Mouse (Mus musculus) CH12.LX (cell line): ENCODE data around the gene Lcmt2. TPM values are rescaled to one million over a fixed set of nuclear protein-coding genes. Genes with fewer than 3 reads are reported as not detected.

Experiments used
- polyA plus RNA-seq: library from polyadenylated mRNA; unstranded; fragments of >175 nt; gene quantifications from 2 replicates; pipeline ENCODE4 v1.2.1, GENCODE M21; 2012; ENCODE audit warnings: low read depth; ENCODE audit not compliant: insufficient read length
- total RNA-seq, 2 experiments: library from RNA; depleted of rRNA; stranded (reverse); fragments of 300-350 nt in 1 of 2; fragments of >200 nt in 1 of 2; gene quantifications; 2 replicates each; pipeline ENCODE4 v1.2.3; 2012 to 2014

Lcmt2 gene
- total and polyA plus RNA-seq, 3 experiments, result 6.4 to 12.3 (median 9.3) TPM

Other genes with a start within 250 kb of the Lcmt2 start
- 15.4 and 16.0 TPM in 2 replicates for gene Ubr1, start 169.9 kb downstream of the Lcmt2 start, total RNA-seq (2012; rRNA removed)
- gene Ubr1, start 169.9 kb downstream of the Lcmt2 start, total RNA-seq (2014; rRNA removed), result 10.7 and 11.6 TPM in 2 replicates
- gene Ubr1, start 169.9 kb downstream of the Lcmt2 start, polyA plus RNA-seq, result 18.1 TPM in 2 replicates
- 4.4 and 5.2 TPM in 2 replicates for gene Tmem62, start 163.6 kb downstream of the Lcmt2 start, total RNA-seq (2012; rRNA removed)
- 4.4 and 4.9 TPM in 2 replicates for gene Tmem62, start 163.6 kb downstream of the Lcmt2 start, total RNA-seq (2014; rRNA removed)
- gene Tmem62, start 163.6 kb downstream of the Lcmt2 start, polyA plus RNA-seq, result 2.9 and 5.3 TPM in 2 replicates
- gene Ccndbp1, start 132.2 kb downstream of the Lcmt2 start, total RNA-seq (2012; rRNA removed), result 20.4 and 23.4 TPM in 2 replicates
- 33.4 and 33.6 TPM in 2 replicates for gene Ccndbp1, start 132.2 kb downstream of the Lcmt2 start, total RNA-seq (2014; rRNA removed)
- gene Ccndbp1, start 132.2 kb downstream of the Lcmt2 start, polyA plus RNA-seq, result 38.8 and 42.7 TPM in 2 replicates
- gene Epb42, start 103.6 kb downstream of the Lcmt2 start, total RNA-seq (2012; rRNA removed), result not detected in 2 replicates
- not detected in 2 replicates for gene Epb42, start 103.6 kb downstream of the Lcmt2 start, total RNA-seq (2014; rRNA removed)
- gene Epb42, start 103.6 kb downstream of the Lcmt2 start, polyA plus RNA-seq, result not detected in 2 replicates
- gene Tgm5, start 54.8 kb downstream of the Lcmt2 start, total RNA-seq (2012; rRNA removed), result not detected in 2 replicates
- gene Tgm5, start 54.8 kb downstream of the Lcmt2 start, total RNA-seq (2014; rRNA removed), result not detected in 2 replicates
- gene Tgm5, start 54.8 kb downstream of the Lcmt2 start, polyA plus RNA-seq, result not detected in 2 replicates
- gene Tgm7, start 30.9 kb downstream of the Lcmt2 start, total RNA-seq (2012; rRNA removed), result not detected in 2 replicates
- gene Tgm7, start 30.9 kb downstream of the Lcmt2 start, total RNA-seq (2014; rRNA removed), result not detected in 2 replicates
- gene Tgm7, start 30.9 kb downstream of the Lcmt2 start, polyA plus RNA-seq, result not detected in 2 replicates
- 7.3 and 8.1 TPM in 2 replicates for gene Adal, start 225 bp downstream of the Lcmt2 start, total RNA-seq (2012; rRNA removed)
- gene Adal, start 225 bp downstream of the Lcmt2 start, total RNA-seq (2014; rRNA removed), result 12.5 and 12.8 TPM in 2 replicates
- gene Adal, start 225 bp downstream of the Lcmt2 start, polyA plus RNA-seq, result 10.0 and 10.4 TPM in 2 replicates
- 27.8 and 29.1 TPM in 2 replicates for gene Tubgcp4, start 30.0 kb upstream of the Lcmt2 start, total RNA-seq (2012; rRNA removed)
- gene Tubgcp4, start 30.0 kb upstream of the Lcmt2 start, total RNA-seq (2014; rRNA removed), result 31.0 and 35.1 TPM in 2 replicates
- 32.5 and 34.1 TPM in 2 replicates for gene Tubgcp4, start 30.0 kb upstream of the Lcmt2 start, polyA plus RNA-seq
- 6.8 and 7.4 TPM in 2 replicates for gene Zscan29, start 30.5 kb upstream of the Lcmt2 start, total RNA-seq (2012; rRNA removed)
- 4.9 and 5.4 TPM in 2 replicates for gene Zscan29, start 30.5 kb upstream of the Lcmt2 start, total RNA-seq (2014; rRNA removed)
- gene Zscan29, start 30.5 kb upstream of the Lcmt2 start, polyA plus RNA-seq, result 7.0 and 7.3 TPM in 2 replicates
- 41.7 and 55.2 TPM in 2 replicates for gene Trp53bp1, start 130.8 kb upstream of the Lcmt2 start, total RNA-seq (2012; rRNA removed)
- 30.1 and 38.0 TPM in 2 replicates for gene Trp53bp1, start 130.8 kb upstream of the Lcmt2 start, total RNA-seq (2014; rRNA removed)
- gene Trp53bp1, start 130.8 kb upstream of the Lcmt2 start, polyA plus RNA-seq, result 68.7 and 77.6 TPM in 2 replicates
- gene Map1a, start 148.9 kb upstream of the Lcmt2 start, total RNA-seq (2012; rRNA removed), result 0.38 and 0.92 TPM in 2 replicates
- 0.11 and 0.16 TPM in 2 replicates for gene Map1a, start 148.9 kb upstream of the Lcmt2 start, total RNA-seq (2014; rRNA removed)
- 7.2 and 7.3 TPM in 2 replicates for gene Map1a, start 148.9 kb upstream of the Lcmt2 start, polyA plus RNA-seq
- 11.0 and 11.9 TPM in 2 replicates for gene Ppip5k1, start 214.7 kb upstream of the Lcmt2 start, total RNA-seq (2012; rRNA removed)
- 4.5 and 4.6 TPM in 2 replicates for gene Ppip5k1, start 214.7 kb upstream of the Lcmt2 start, total RNA-seq (2014; rRNA removed)
- 10.4 and 12.3 TPM in 2 replicates for gene Ppip5k1, start 214.7 kb upstream of the Lcmt2 start, polyA plus RNA-seq
- gene Ckmt1, start 217.1 kb upstream of the Lcmt2 start, total RNA-seq (2012; rRNA removed), result 3.8 and 3.9 TPM in 2 replicates
- 0.43 TPM in 1 of 2 replicates, not detected in the other for gene Ckmt1, start 217.1 kb upstream of the Lcmt2 start, total RNA-seq (2014; rRNA removed)
- 2.6 and 5.1 TPM in 2 replicates for gene Ckmt1, start 217.1 kb upstream of the Lcmt2 start, polyA plus RNA-seq
- gene Strc, start 246.5 kb upstream of the Lcmt2 start, total RNA-seq (2012; rRNA removed), result 4.8 and 6.3 TPM in 2 replicates
- 1.6 and 2.0 TPM in 2 replicates for gene Strc, start 246.5 kb upstream of the Lcmt2 start, total RNA-seq (2014; rRNA removed)
- gene Strc, start 246.5 kb upstream of the Lcmt2 start, polyA plus RNA-seq, result 6.2 and 9.2 TPM in 2 replicates